ENCODE assay signal across 1 mouse cellular context in the genomic region with DNA sequence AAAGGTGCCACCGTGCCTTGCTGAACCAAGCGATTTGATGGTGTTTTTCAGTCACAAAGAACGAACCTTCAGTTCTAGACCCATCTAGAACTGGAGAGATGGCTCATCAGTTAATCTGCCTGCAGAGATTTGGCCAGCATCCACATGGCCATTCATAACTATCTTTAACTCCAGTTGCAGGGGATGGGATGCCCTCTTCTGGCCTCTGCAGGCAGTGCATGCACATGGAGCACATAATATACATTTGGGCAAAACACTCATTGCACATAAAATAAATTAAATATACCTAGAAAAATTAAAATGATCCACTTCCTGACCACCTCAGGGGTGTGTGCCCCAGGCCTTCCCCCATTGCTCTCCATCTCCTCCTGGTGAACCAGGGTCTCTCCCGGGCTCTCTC.
A peak's percentile ranks its signal among the peaks of the same experiment; 100 is the strongest.
TF ChIP-seq lines count a peak whose summit lies in the region.

No protein-coding gene starts in this region.

TF ChIP-seq in ES-E14, 5 proteins besides CTCF, POLR2A, EP300 and RAD21:
- TF ChIP-seq ZNF384 (IDR thresholded peaks at IDR 0.05; ENCODE audit: low read depth, low read length) (no peak), CHD2 (IDR thresholded peaks at IDR 0.05; ENCODE audit: low read depth, low read length) (no peak), ZC3H11A (IDR thresholded peaks at IDR 0.05; ENCODE audit: borderline replicate concordance, low read depth, low read length) (0 out of 2 replicates have a peak, but pooled peaks have one; percentile 29)
TF ChIP-seq in ES-E14: peak in this region for 1.
